Mouse (Mus musculus) hindbrain, embryonic 14.5 days (tissue): ENCODE measurements around the gene Runx3. TPM values are rescaled to one million over a fixed set of nuclear protein-coding genes. Genes with fewer than 3 reads are reported as not detected.

Source experiments
- ATAC-seq: fragments of 200-750 bp; cut with Nextera tagmentation; 2 replicates; pipeline ENCODE4 v1.8.0; 2017; ENCODE audit warnings: moderate number of reproducible peaks, mild to moderate bottlenecking, moderate TSS enrichment, moderate library complexity; ENCODE audit not compliant: low FRiP score
- DNase-seq: peaks from one replicate; pipeline ENCODE4 v3.0.0-alpha.2; 2015; ENCODE audit warnings: low spot score
- H3K27ac ChIP-seq: fragments of 300-500 bp; sonication (generic); 2 replicates; pipeline ENCODE4 v1.5.1; 2014; ENCODE audit warnings: mild to moderate bottlenecking, moderate library complexity
- H3K27me3 ChIP-seq: fragments of 300-500 bp; sonication (generic); 2 replicates; pipeline ENCODE4 v1.6.1; 2014; ENCODE audit warnings: mild to moderate bottlenecking, low read length, mixed read lengths; ENCODE audit not compliant: control insufficient read depth, insufficient read depth
- H3K36me3 ChIP-seq: fragments of 300-500 bp; sonication (generic); replicated peaks from 2 replicates; pipeline ENCODE4 v1.6.1; 2014; ENCODE audit not compliant: control insufficient read depth, insufficient read depth
- H3K4me1 ChIP-seq: fragments of 300-500 bp; sonication (generic); replicated peaks from 2 replicates; pipeline ENCODE4 v1.6.1; 2014; ENCODE audit warnings: antibody characterized with exemption, low read length, mixed read lengths; ENCODE audit not compliant: control insufficient read depth, insufficient read depth
- H3K4me2 ChIP-seq: fragments of 300-500 bp; sonication (generic); replicated peaks from 2 replicates; pipeline ENCODE4 v1.6.1; 2014; ENCODE audit warnings: mild to moderate bottlenecking, moderate library complexity
- H3K4me3 ChIP-seq: fragments of 300-500 bp; sonication (generic); replicated peaks from 2 replicates; pipeline ENCODE4 v1.5.1; 2014; ENCODE audit warnings: mild to moderate bottlenecking, low read length
- H3K9ac ChIP-seq: fragments of 300-500 bp; sonication (generic); 2 replicates; pipeline ENCODE4 v1.6.1; 2014
- H3K9me3 ChIP-seq: fragments of 300-500 bp; sonication (generic); 2 replicates; pipeline ENCODE4 v1.6.1; 2016; ENCODE audit warnings: low read length; ENCODE audit not compliant: control insufficient read depth
- WGBS: fragments of 180-500 bp; shearing (Covaris S2); extraction: QIAGEN DNeasy Blood & Tissue Kit; methylation state at CpG from one replicate; pipeline ENCODE4 v1.1.7; 2014; 5-methylcytosine and 5-hydroxymethylcytosine counted together
- polyA plus RNA-seq: library from polyadenylated mRNA; unstranded; fragments of >200 nt; fragmentation: Nextera tagmentation; extraction: Ambion mirVana; gene quantifications from 2 replicates; pipeline ENCODE4 v1.2.1, GENCODE M21; 2014

The Runx3 gene
- polyA plus RNA-seq, 1 experiment from 2014 or later: not detected

DNA sequence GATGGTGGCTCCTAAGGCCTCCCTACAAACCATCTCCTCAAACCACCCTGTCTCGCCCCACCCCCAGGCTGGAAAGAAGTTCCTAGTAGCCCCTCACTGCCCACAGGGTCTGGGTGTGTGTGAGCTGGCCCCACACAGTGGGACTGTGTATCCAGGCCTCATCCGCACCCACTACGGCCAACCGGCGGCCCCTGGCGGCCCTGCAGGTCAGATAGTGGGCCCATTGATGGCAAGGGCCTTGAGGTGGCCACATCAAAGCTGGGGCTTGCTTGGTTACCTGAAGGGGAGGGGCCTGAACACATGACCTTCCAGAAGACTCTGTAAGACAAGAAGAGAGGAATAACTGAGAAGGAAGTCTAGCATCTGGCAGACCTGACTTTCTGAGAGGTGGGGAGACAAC lies 4.3 kb downstream of the Runx3 start:
- ATAC-seq (no peak), DNase-seq (no peak)
- Histone ChIP-seq H3K27ac (no peak overlapping the region), H3K27me3 (peaks cover 5% of the 10 kb centered on the region), H3K4me3 (no peak overlapping the region), H3K4me2 (no peak overlapping the region), H3K36me3 (no peaks in the 10 kb centered on the region), H3K4me1 (peaks cover 7% of the 10 kb centered on the region; the same call in 1 of the 2 replicates), H3K9me3 (no peaks in the 10 kb centered on the region), H3K9ac (no peak overlapping the region)
- WGBS: 88% methylated on average over 6 of the region's 6 CpGs

DNA sequence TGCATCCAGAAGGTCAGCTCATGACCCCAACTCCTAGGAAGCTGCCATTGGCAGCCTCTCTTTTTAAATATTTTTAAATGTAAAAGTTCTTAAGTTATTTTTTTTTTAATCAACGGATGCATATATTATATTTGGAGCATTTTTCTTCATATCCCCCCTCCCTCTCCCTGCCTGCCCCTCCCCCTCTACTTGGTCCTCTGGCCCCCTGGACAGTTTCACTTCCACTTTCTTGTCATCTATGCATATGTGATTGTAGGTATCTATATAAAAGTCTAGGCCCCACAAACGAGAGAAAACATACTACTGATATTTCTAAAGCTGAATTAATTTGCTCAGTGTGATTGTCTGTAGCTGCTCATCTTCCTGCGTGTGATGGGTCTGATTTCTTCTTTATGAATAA lies 4.7 kb downstream of the Runx3 start:
- Histone ChIP-seq H3K36me3 (no peaks in the 10 kb centered on the region), H3K4me2 (no peak overlapping the region), H3K9me3 (no peaks in the 10 kb centered on the region), H3K27ac (no peak overlapping the region), H3K9ac (no peak overlapping the region), H3K4me3 (no peak overlapping the region), H3K27me3 (peaks cover 5% of the 10 kb centered on the region), H3K4me1 (peaks cover 7% of the 10 kb centered on the region; the same call in 1 of the 2 replicates)
- ATAC-seq (no peak), DNase-seq (no peak)
- 94% methylated on average over 3 of the region's 3 CpGs for WGBS

DNA sequence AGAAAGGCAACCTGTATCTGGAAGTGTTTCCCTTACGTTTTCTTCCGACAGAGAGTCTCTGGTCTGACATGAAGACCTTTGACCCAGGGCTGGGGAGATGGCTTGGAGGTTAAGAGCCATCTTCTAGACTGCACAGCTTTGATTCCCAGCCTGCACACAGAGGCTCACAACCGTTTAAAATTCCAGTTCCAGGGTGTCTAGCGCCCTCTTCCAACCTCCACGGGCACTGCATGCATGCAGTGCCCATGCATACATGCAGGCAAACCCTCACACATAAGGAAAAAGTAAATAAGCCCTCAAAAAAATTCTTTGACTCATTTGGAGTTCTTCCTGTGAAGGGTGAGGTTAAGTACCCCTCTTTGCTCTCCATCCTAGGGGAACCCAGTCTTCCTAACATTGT lies 5.9 kb downstream of the Runx3 start:
- no peak overlapping the region for H3K4me3 ChIP-seq
- DNase-seq (no peak), ATAC-seq (no peak)
- WGBS: 73% methylated on average over 5 of the region's 5 CpGs
- peaks cover 5% of the 10 kb centered on the region for H3K27me3 ChIP-seq
- H3K27ac ChIP-seq: no peak overlapping the region
- H3K36me3 ChIP-seq: no peaks in the 10 kb centered on the region
- H3K4me1 ChIP-seq: peaks cover 7% of the 10 kb centered on the region; the same call in 1 of the 2 replicates
- no peak overlapping the region for H3K9ac ChIP-seq
- no peak overlapping the region for H3K4me2 ChIP-seq
- no peaks in the 10 kb centered on the region for H3K9me3 ChIP-seq

DNA sequence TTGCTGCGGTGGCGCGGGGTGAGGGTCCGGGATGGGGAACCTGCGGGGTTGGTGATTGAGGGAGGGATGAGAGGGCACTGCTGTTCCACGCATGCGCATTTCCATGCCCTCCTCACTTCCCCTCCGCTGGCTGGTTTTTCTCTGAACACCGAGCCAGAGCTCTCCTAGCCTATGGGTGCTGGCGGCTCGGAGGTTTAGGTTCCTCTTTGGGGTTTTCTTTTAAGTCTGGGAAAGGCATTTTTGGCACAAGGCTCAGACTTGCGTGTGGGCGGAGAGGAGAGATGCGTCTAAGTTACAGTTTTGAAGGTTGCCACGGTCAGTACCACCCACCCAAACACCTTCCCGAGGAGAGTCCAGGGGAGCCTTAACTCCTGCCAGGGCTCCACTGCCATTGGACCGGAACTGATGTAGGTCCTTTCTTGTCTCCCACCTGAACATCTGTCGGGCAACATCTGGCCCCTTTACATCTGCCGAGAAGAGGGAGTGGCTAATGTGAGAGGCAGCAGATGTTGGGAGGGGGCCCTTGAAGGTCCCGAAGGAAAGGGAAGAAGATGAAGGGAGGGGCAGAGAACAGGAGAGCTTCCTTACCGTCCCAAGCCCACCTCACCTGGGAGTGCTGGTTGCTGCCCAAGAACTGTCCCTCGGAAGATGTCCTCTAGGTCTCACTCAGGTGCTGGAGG lies 8.5 kb downstream of the Runx3 start:
- WGBS: 20% methylated on average over 22 of the region's 22 CpGs
- Histone ChIP-seq H3K9ac (peak overlapping the region; percentile 55), H3K27ac (no peak overlapping the region), H3K4me1 (peaks cover 7% of the 10 kb centered on the region; the same call in 1 of the 2 replicates), H3K9me3 (no peaks in the 10 kb centered on the region), H3K4me2 (peak overlapping the region; percentile 55), H3K4me3 (peak overlapping the region; percentile 22), H3K36me3 (no peaks in the 10 kb centered on the region), H3K27me3 (peaks cover 5% of the 10 kb centered on the region)
- DNase-seq (peak; percentile 50), ATAC-seq (no peak)

DNA sequence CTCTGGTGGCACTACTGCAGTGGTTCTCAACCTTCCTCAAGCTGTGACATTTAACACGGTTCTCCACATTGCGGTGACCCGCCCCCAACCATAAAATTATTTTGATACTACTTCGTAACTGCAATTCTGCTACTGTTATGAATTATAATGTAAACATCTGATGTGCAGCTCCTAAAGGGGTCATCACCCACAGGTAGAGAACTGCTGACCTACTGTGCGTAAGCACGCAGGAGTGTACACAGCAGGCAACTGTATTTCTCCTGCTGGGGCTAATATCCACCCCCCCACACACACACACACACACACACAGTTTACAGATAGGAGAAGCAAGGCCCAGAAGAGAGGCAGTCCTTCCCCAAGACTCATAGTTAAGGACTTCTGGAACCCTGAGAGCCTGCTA lies 9.7 kb downstream of the Runx3 start:
- H3K9me3 ChIP-seq: no peaks in the 10 kb centered on the region
- H3K4me1 ChIP-seq: peaks cover 7% of the 10 kb centered on the region; the same call in 1 of the 2 replicates
- no peak for DNase-seq
- no peak for ATAC-seq
- no peak overlapping the region for H3K4me2 ChIP-seq
- no peak overlapping the region for H3K9ac ChIP-seq
- WGBS: 93% methylated on average over 6 of the region's 6 CpGs
- no peak overlapping the region for H3K27ac ChIP-seq
- no peak overlapping the region for H3K4me3 ChIP-seq
- H3K27me3 ChIP-seq: peaks cover 5% of the 10 kb centered on the region
- no peaks in the 10 kb centered on the region for H3K36me3 ChIP-seq

DNA sequence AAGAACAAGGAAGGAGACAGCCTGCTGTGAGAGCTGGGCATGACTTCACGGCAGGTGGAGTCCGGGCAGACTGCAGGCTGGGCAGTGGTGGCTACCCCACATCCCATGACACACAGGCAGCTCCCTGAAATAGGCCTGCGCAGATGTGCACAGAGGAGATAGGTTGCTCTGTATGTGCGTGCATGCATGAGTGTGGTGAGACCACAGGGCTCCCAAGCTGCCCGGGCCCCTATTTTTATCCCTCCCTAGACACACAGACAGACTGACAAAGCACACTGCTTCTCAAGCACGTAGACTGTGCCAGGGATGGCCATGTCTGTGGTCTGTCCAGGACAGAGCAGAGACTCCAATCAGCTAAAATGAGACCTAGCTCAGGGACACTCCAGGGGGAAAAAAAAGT lies 10.7 kb downstream of the Runx3 start:
- Histone ChIP-seq H3K9ac (no peak overlapping the region), H3K27me3 (peaks cover 5% of the 10 kb centered on the region), H3K36me3 (no peaks in the 10 kb centered on the region), H3K4me3 (no peak overlapping the region), H3K9me3 (no peaks in the 10 kb centered on the region), H3K4me1 (peaks cover 7% of the 10 kb centered on the region; the same call in 1 of the 2 replicates), H3K4me2 (no peak overlapping the region), H3K27ac (no peak overlapping the region)
- 73% methylated on average over 6 of the region's 6 CpGs for WGBS
- ATAC-seq: no peak
- no peak for DNase-seq

DNA sequence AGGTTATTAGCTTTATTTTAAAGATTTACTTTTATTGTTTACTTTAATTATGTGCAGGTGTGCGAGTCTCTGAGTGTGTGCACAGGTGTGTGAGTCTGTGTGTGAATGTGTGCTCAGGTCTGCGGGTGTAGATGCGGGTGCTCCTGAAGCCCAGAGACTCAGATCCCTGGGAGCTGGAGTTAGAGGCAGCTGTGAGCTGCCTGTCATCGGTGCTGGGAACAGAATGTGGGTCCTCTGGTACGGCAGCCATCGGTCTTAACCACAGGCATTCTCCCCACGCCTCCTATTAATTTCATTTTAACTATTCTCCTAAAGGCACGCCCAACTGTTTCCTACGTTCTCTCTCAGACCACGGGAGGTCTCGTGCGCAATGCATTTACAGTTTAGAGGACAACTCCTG lies 12.3 kb downstream of the Runx3 start:
- DNase-seq (no peak), ATAC-seq (no peak)
- Histone ChIP-seq H3K4me2 (no peak overlapping the region), H3K9me3 (no peaks in the 10 kb centered on the region), H3K4me3 (no peak overlapping the region), H3K27me3 (peaks cover 5% of the 10 kb centered on the region), H3K36me3 (no peaks in the 10 kb centered on the region), H3K4me1 (peaks cover 11% of the 10 kb centered on the region; the same call in 1 of the 2 replicates), H3K9ac (no peak overlapping the region), H3K27ac (no peak overlapping the region)
- 90% methylated on average over 12 of the region's 12 CpGs for WGBS

DNA sequence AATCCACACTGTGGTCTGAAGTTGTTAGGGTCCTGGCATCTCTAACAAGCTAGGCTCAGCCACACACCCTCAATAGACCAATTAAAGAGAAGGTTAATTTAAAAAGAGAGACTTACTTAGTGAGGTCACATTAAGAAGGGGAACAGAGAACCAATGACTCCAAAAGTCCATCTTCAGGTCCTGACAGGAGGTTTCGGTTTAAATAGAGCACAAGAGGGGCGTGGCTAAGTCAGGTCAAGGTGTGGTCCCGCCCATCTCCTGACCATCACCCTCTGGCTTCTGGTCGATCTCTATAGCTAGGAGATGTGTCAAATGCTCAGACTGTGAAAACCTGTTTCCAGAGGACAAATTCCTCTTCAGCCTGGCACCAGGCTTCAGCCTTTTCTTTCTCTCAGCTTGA lies 13.3 kb downstream of the Runx3 start:
- peaks cover 9% of the 10 kb centered on the region; the same call in 1 of the 2 replicates for H3K4me1 ChIP-seq
- no peak overlapping the region for H3K9ac ChIP-seq
- 64% methylated on average over 4 of the region's 4 CpGs for WGBS
- no peak overlapping the region for H3K4me2 ChIP-seq
- H3K27ac ChIP-seq: no peak overlapping the region
- no peak for ATAC-seq
- no peaks in the 10 kb centered on the region for H3K9me3 ChIP-seq
- no peak for DNase-seq
- peaks cover 5% of the 10 kb centered on the region for H3K27me3 ChIP-seq
- H3K36me3 ChIP-seq: no peaks in the 10 kb centered on the region
- H3K4me3 ChIP-seq: no peak overlapping the region

DNA sequence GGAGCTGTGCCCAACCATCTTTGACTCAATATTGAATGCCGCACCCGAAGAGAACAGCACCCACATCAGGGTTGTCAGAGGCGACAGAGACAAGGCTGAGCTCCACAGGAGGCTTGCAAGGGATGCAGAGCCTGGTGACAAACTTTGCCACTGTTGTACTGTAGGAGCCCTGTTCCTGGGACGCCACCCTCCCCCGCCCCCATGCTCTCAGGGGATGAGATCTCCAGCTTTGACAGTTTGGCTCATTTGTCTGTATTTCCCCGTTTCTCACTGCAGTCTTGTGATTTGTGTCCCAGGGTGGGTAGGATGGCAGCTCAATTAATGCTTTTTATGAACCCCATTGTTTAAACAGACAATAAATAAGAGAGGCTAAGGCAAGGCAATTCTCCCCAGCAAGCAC lies 14.9 kb downstream of the Runx3 start:
- Histone ChIP-seq H3K27ac (no peak overlapping the region), H3K27me3 (peaks cover 21% of the 10 kb centered on the region), H3K9ac (no peak overlapping the region), H3K9me3 (no peaks in the 10 kb centered on the region), H3K36me3 (no peaks in the 10 kb centered on the region), H3K4me1 (0 out of 2 replicates have a peak, but pooled peaks cover 4% of the 10 kb centered on the region), H3K4me2 (no peak overlapping the region), H3K4me3 (no peak overlapping the region)
- DNase-seq: no peak
- 59% methylated on average over 6 of the region's 6 CpGs for WGBS
- no peak for ATAC-seq
